Mouse (Mus musculus): ENCODE measurements around the gene Gm17416.
A peak's percentile ranks its signal among the peaks of the same experiment; 100 is the strongest.

The Gm17416 gene

GRCm38 (mm10) chr2:152607746-152608145 lies 38.6 kb downstream of the Gm17416 start:
- DNase-seq: peak in 1 of 2 experiments; percentile 46

GRCm38 (mm10) chr2:152608719-152609118 lies 39.6 kb downstream of the Gm17416 start:
- no peak for DNase-seq

GRCm38 (mm10) chr2:152612193-152612592 lies 43.1 kb downstream of the Gm17416 start:
- DNase-seq: no peak

GRCm38 (mm10) chr2:152615563-152615962 lies 46.4 kb downstream of the Gm17416 start:
- peak in 1 of 2 experiments; percentile 64 for DNase-seq

GRCm38 (mm10) chr2:152616470-152616869 lies 47.3 kb downstream of the Gm17416 start:
- DNase-seq: no peak

- no peak for DNase-seq
Observed at GRCm38 (mm10) chr2:152617374-152617773, 48.2 kb downstream of the Gm17416 start.
